Mouse (Mus musculus) midbrain, embryonic 12.5 days (tissue): ENCODE results near the gene Cdh1. TPM values are rescaled to one million over a fixed set of nuclear protein-coding genes. Genes with fewer than 3 reads are reported as not detected.

Experiments used
- ATAC-seq: fragments of 200-750 bp; cut with Nextera tagmentation; 2 replicates; pipeline ENCODE4 v1.8.0; 2017; ENCODE audit warnings: low read depth, moderate TSS enrichment, moderate library complexity; ENCODE audit not compliant: low FRiP score
- H3K27ac ChIP-seq: fragments of 300-500 bp; sonication (generic); replicated peaks from 2 replicates; pipeline ENCODE4 v1.5.1; 2016; ENCODE audit warnings: mild to moderate bottlenecking
- H3K27me3 ChIP-seq: fragments of 300-500 bp; sonication (generic); 2 replicates; pipeline ENCODE4 v1.6.1; 2016; ENCODE audit warnings: mild to moderate bottlenecking
- H3K36me3 ChIP-seq: fragments of 300-500 bp; sonication (generic); 2 replicates; pipeline ENCODE4 v1.6.1; 2016
- H3K4me1 ChIP-seq: fragments of 300-500 bp; sonication (generic); 2 replicates; pipeline ENCODE4 v1.6.1; 2016
- H3K4me2 ChIP-seq: fragments of 300-500 bp; sonication (generic); replicated peaks from 2 replicates; pipeline ENCODE4 v1.6.1; 2016; ENCODE audit warnings: mild to moderate bottlenecking, moderate library complexity
- H3K4me3 ChIP-seq: fragments of 300-500 bp; sonication (generic); 2 replicates; pipeline ENCODE4 v1.5.1; 2016; ENCODE audit warnings: mild to moderate bottlenecking
- H3K9ac ChIP-seq: fragments of 300-500 bp; sonication (generic); replicated peaks from 2 replicates; pipeline ENCODE4 v1.6.1; 2016; ENCODE audit warnings: mild to moderate bottlenecking, moderate library complexity
- H3K9me3 ChIP-seq: fragments of 300-500 bp; sonication (generic); 2 replicates; pipeline ENCODE4 v1.6.1; 2016; ENCODE audit warnings: mild to moderate bottlenecking
- WGBS: fragments of 180-500 bp; shearing (Covaris S2); methylation state at CpG from one replicate; pipeline ENCODE4 v1.1.7; 2016; 5-methylcytosine and 5-hydroxymethylcytosine counted together
- polyA plus RNA-seq: library from polyadenylated mRNA; unstranded; fragments of >200 nt; fragmentation: Nextera tagmentation; extraction: Ambion mirVana; gene quantifications from 2 replicates; pipeline ENCODE4 v1.2.1, GENCODE M21; 2016

The Cdh1 gene
- polyA plus RNA-seq, 1 experiment from 2014 or later: 6.1 TPM

- Histone ChIP-seq H3K36me3 (no peaks in the 10 kb centered on the region), H3K4me3 (no peak overlapping the region), H3K4me1 (peaks cover 3% of the 10 kb centered on the region; the same call in 1 of the 2 replicates), H3K4me2 (no peak overlapping the region), H3K27me3 (no peaks in the 10 kb centered on the region), H3K9ac (no peak overlapping the region), H3K9me3 (no peaks in the 10 kb centered on the region), H3K27ac (no peak overlapping the region)
- WGBS: 64% methylated on average over 9 of the region's 9 CpGs
- ATAC-seq: no peak
These were observed 23.1 kb downstream of the Cdh1 start for GRCm38 (mm10) chr8:106626096-106626865.

DNA sequence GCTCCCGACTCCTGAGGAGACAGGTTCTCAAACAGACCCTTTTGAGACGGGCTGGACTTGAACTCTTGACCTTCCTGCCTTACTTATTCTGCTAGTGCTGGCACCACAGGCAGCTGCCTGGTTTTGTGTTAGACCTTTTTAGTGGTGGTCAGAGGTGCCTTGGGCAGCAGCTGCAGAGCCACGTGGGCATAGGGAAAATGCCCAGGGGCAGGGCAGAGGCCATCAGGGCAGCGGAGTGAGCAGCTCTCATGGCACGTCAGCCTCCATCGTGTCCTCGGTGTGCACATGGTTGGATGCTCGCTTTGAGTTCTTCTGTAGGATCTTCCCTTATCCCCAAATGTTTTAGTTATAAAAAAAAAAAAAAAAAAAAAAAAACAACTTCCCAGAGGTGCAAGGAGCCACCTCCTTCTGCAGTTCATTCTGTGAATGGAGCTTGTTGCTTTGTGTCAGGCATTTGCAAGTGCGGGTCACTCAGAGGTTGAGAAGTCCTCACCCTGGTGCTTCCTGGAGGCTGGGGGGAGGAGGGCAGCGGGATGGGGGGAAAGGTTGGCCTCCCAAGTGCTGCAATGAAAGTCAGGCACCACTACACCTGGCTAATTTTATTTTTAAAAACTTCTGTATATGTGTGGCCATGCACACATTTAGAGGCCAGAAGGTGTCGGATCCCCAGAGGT is 25.3 kb downstream of the Cdh1 start:
- peaks cover 9% of the 10 kb centered on the region; the same call in 1 of the 2 replicates for H3K4me1 ChIP-seq
- 0 out of 2 replicates have a peak, but pooled peaks cover 3% of the 10 kb centered on the region for H3K27me3 ChIP-seq
- 84% methylated on average over 11 of the region's 11 CpGs for WGBS

GRCm38 (mm10) chr8:106629456-106629855 is 26.3 kb downstream of the Cdh1 start:
- Histone ChIP-seq H3K27me3 (0 out of 2 replicates have a peak, but pooled peaks cover 3% of the 10 kb centered on the region), H3K27ac (no peak overlapping the region), H3K9ac (no peak overlapping the region), H3K4me3 (no peak overlapping the region), H3K36me3 (no peaks in the 10 kb centered on the region), H3K4me1 (peaks cover 9% of the 10 kb centered on the region; the same call in 1 of the 2 replicates), H3K4me2 (no peak overlapping the region), H3K9me3 (no peaks in the 10 kb centered on the region)
- WGBS: 70% methylated on average over 5 of the region's 5 CpGs
- ATAC-seq: no peak

More for the DNA sequence above, 25.3 kb downstream of the Cdh1 start:
- no peak for ATAC-seq
- H3K36me3 ChIP-seq: no peaks in the 10 kb centered on the region
- no peak overlapping the region for H3K9ac ChIP-seq
- no peak overlapping the region for H3K4me3 ChIP-seq
- H3K4me2 ChIP-seq: no peak overlapping the region
- no peaks in the 10 kb centered on the region for H3K9me3 ChIP-seq
- no peak overlapping the region for H3K27ac ChIP-seq

DNA sequence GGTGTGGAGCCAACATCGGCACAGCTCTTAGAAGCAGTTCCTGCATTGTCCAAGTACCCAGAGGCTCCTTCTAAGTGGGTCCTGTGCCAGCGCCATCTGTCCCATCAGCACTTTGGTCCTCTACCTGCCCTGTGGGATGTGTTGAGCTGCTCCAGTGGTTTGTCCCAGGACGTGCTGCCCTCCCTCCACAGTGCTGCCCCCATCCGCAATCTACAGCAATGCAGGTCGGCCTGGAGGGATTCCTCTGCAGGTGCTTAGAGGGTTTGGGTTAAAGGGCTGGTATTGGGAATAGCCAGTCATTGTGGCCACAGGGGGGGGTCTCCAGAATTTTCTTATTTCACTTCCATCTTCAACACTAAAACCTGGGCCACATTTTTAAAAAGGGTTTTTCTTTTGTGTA is 28.8 kb downstream of the Cdh1 start:
- H3K9ac ChIP-seq: no peak overlapping the region
- no peak overlapping the region for H3K4me3 ChIP-seq
- no peak overlapping the region for H3K27ac ChIP-seq
- H3K4me1 ChIP-seq: peaks cover 15% of the 10 kb centered on the region
- no peaks in the 10 kb centered on the region for H3K9me3 ChIP-seq
- H3K4me2 ChIP-seq: no peak overlapping the region
- no peak for ATAC-seq
- 52% methylated on average over 5 of the region's 5 CpGs for WGBS
- no peaks in the 10 kb centered on the region for H3K36me3 ChIP-seq
- 0 out of 2 replicates have a peak, but pooled peaks cover 3% of the 10 kb centered on the region for H3K27me3 ChIP-seq

GRCm38 (mm10) chr8:106632650-106633049 is 29.5 kb downstream of the Cdh1 start:
- no peak overlapping the region for H3K4me2 ChIP-seq
- no peak overlapping the region for H3K27ac ChIP-seq
- WGBS: 18% methylated on average over 8 of the region's 8 CpGs
- ATAC-seq: no peak
- H3K4me1 ChIP-seq: peaks cover 15% of the 10 kb centered on the region
- no peaks in the 10 kb centered on the region for H3K36me3 ChIP-seq
- no peak overlapping the region for H3K9ac ChIP-seq
- H3K4me3 ChIP-seq: no peak overlapping the region
- 0 out of 2 replicates have a peak, but pooled peaks cover 3% of the 10 kb centered on the region for H3K27me3 ChIP-seq
- H3K9me3 ChIP-seq: no peaks in the 10 kb centered on the region

- Histone ChIP-seq H3K9me3 (no peaks in the 10 kb centered on the region), H3K27me3 (0 out of 2 replicates have a peak, but pooled peaks cover 3% of the 10 kb centered on the region), H3K4me1 (peaks cover 15% of the 10 kb centered on the region), H3K4me3 (no peak overlapping the region), H3K4me2 (no peak overlapping the region), H3K27ac (no peak overlapping the region), H3K36me3 (no peaks in the 10 kb centered on the region), H3K9ac (no peak overlapping the region)
- no peak for ATAC-seq
- 75% methylated on average over 17 of the region's 17 CpGs for WGBS
These were observed 30.4 kb downstream of the Cdh1 start for GRCm38 (mm10) chr8:106633361-106634158.

DNA sequence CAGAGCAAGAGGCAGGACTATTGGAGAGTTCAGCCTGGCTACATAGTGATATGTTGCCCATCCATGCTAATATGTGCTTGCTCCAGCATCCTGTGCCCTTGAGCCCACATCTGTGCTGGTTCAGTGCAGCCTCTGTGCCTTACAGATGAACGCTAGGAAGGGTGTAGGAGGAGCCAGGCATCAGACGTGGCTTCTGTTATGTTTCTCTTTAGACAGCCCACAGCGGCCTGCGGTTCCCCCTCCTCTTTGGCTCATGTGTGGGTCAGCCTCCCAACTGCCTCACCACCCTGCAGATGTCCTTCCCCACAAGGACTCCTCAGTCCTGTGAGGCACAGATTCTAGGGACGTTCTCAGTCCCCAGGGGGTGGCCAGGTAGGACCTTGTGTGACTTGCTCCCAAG is 32.1 kb downstream of the Cdh1 start:
- no peak overlapping the region for H3K4me2 ChIP-seq
- H3K27ac ChIP-seq: no peak overlapping the region
- H3K9ac ChIP-seq: no peak overlapping the region
- WGBS: 37% methylated on average over 5 of the region's 5 CpGs
- H3K27me3 ChIP-seq: 0 out of 2 replicates have a peak, but pooled peaks cover 3% of the 10 kb centered on the region
- peaks cover 15% of the 10 kb centered on the region for H3K4me1 ChIP-seq
- no peak overlapping the region for H3K4me3 ChIP-seq
- H3K9me3 ChIP-seq: no peaks in the 10 kb centered on the region
- H3K36me3 ChIP-seq: no peaks in the 10 kb centered on the region
- no peak for ATAC-seq

GRCm38 (mm10) chr8:106637446-106637845 is 34.3 kb downstream of the Cdh1 start:
- 62% methylated on average over 4 of the region's 4 CpGs for WGBS
- no peak for ATAC-seq
- Histone ChIP-seq H3K27ac (no peak overlapping the region), H3K9me3 (no peaks in the 10 kb centered on the region), H3K9ac (no peak overlapping the region), H3K4me1 (peaks cover 12% of the 10 kb centered on the region), H3K4me2 (no peak overlapping the region), H3K36me3 (no peaks in the 10 kb centered on the region), H3K4me3 (no peak overlapping the region), H3K27me3 (no peaks in the 10 kb centered on the region)

- ATAC-seq: no peak
- peaks cover 9% of the 10 kb centered on the region for H3K4me1 ChIP-seq
- no peak overlapping the region for H3K4me3 ChIP-seq
- no peaks in the 10 kb centered on the region for H3K36me3 ChIP-seq
- WGBS: 92% methylated on average over 7 of the region's 7 CpGs
- no peaks in the 10 kb centered on the region for H3K9me3 ChIP-seq
- H3K27ac ChIP-seq: no peak overlapping the region
- H3K9ac ChIP-seq: no peak overlapping the region
- H3K4me2 ChIP-seq: no peak overlapping the region
- no peaks in the 10 kb centered on the region; the same call in 1 of the 2 replicates for H3K27me3 ChIP-seq
These were observed 35.7 kb downstream of the Cdh1 start for GRCm38 (mm10) chr8:106638768-106639295.

GRCm38 (mm10) chr8:106640212-106640611 is 37.1 kb downstream of the Cdh1 start:
- no peaks in the 10 kb centered on the region for H3K36me3 ChIP-seq
- 89% methylated on average over 7 of the region's 7 CpGs for WGBS
- H3K27me3 ChIP-seq: no peaks in the 10 kb centered on the region; the same call in 1 of the 2 replicates

DNA sequence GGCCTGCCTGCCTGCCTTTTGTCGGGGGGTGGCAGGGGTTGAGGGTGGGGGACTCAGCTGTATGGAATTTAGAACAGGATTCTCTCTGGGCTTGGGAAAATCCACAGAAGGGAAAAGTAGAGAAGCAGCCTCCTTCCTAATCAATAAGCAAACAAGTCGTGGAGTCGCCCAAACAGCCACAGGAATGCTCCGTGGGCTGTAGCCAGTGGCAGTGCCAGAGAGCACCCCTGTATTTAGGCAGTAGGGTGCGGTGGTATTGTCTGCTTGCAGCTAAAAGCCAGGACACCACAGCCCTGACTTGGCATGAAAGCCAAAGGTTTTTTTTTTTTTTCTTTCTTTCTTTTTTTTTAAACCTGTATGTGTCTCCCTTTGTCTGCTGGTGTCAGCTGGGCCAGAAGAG is 37.8 kb downstream of the Cdh1 start:
- WGBS: 67% methylated on average over 5 of the region's 5 CpGs
- Histone ChIP-seq H3K9me3 (no peaks in the 10 kb centered on the region), H3K4me1 (peaks cover 1% of the 10 kb centered on the region; the same call in 1 of the 2 replicates), H3K36me3 (no peaks in the 10 kb centered on the region), H3K27me3 (no peaks in the 10 kb centered on the region; the same call in 1 of the 2 replicates), H3K4me2 (no peak overlapping the region), H3K4me3 (no peak overlapping the region), H3K27ac (no peak overlapping the region), H3K9ac (no peak overlapping the region)
- no peak for ATAC-seq

More at GRCm38 (mm10) chr8:106640212-106640611, 37.1 kb downstream of the Cdh1 start:
- ATAC-seq: no peak
- Histone ChIP-seq H3K9me3 (no peaks in the 10 kb centered on the region), H3K4me1 (peaks cover 8% of the 10 kb centered on the region), H3K4me2 (no peak overlapping the region), H3K9ac (no peak overlapping the region), H3K27ac (no peak overlapping the region), H3K4me3 (no peak overlapping the region)
